Mouse (Mus musculus) midbrain, embryonic 13.5 days (tissue): ENCODE measurements around the gene Prrt4. TPM values are rescaled to one million over a fixed set of nuclear protein-coding genes. Genes with fewer than 3 reads are reported as not detected.

ENCODE experiments used
- ATAC-seq: fragments of 200-750 bp; cut with Nextera tagmentation; 2 replicates; pipeline ENCODE4 v1.8.0; 2017; ENCODE audit warnings: mild to moderate bottlenecking, moderate TSS enrichment, moderate library complexity
- H3K27ac ChIP-seq: fragments of 300-500 bp; sonication (generic); 2 replicates; pipeline ENCODE4 v1.5.1; 2015; ENCODE audit warnings: inconsistent platforms, mild to moderate bottlenecking, moderate library complexity
- H3K27me3 ChIP-seq: fragments of 300-500 bp; sonication (generic); 2 replicates; pipeline ENCODE4 v1.6.1; 2015; ENCODE audit warnings: mild to moderate bottlenecking, inconsistent platforms
- H3K36me3 ChIP-seq: fragments of 300-500 bp; sonication (generic); 2 replicates; pipeline ENCODE4 v1.6.1; 2015; ENCODE audit warnings: mild to moderate bottlenecking, inconsistent platforms
- H3K4me1 ChIP-seq: fragments of 300-500 bp; sonication (generic); replicated peaks from 2 replicates; pipeline ENCODE4 v1.6.1; 2015; ENCODE audit warnings: inconsistent platforms
- H3K4me2 ChIP-seq: fragments of 300-500 bp; sonication (generic); replicated peaks from 2 replicates; pipeline ENCODE4 v1.6.1; 2015; ENCODE audit warnings: moderate library complexity, mild to moderate bottlenecking, inconsistent platforms
- H3K4me3 ChIP-seq: fragments of 300-500 bp; sonication (generic); replicated peaks from 2 replicates; pipeline ENCODE4 v1.5.1; 2015; ENCODE audit warnings: mild to moderate bottlenecking, inconsistent platforms
- H3K9ac ChIP-seq: fragments of 300-500 bp; sonication (generic); replicated peaks from 2 replicates; pipeline ENCODE4 v1.6.1; 2015; ENCODE audit warnings: mild to moderate bottlenecking, inconsistent platforms
- H3K9me3 ChIP-seq: fragments of 300-500 bp; sonication (generic); 2 replicates; pipeline ENCODE4 v1.6.1; 2016; ENCODE audit warnings: mild to moderate bottlenecking, inconsistent platforms
- WGBS: fragments of 180-500 bp; shearing (Covaris S2); methylation state at CpG from one replicate; pipeline ENCODE4 v1.1.7; 2015; 5-methylcytosine and 5-hydroxymethylcytosine counted together
- microRNA-seq: library from miRNA; unstranded; fragments of <30 nt; microRNA quantifications from one replicate; pipeline ENCODE4, GENCODE M21; 2016
- polyA plus RNA-seq: library from polyadenylated mRNA; unstranded; fragments of >200 nt; fragmentation: Nextera tagmentation; extraction: Ambion mirVana; gene quantifications from 2 replicates; pipeline ENCODE4 v1.2.1, GENCODE M21; 2015

The Prrt4 gene
- polyA plus RNA-seq, 1 experiment from 2014 or later: 3.6 TPM

DNA sequence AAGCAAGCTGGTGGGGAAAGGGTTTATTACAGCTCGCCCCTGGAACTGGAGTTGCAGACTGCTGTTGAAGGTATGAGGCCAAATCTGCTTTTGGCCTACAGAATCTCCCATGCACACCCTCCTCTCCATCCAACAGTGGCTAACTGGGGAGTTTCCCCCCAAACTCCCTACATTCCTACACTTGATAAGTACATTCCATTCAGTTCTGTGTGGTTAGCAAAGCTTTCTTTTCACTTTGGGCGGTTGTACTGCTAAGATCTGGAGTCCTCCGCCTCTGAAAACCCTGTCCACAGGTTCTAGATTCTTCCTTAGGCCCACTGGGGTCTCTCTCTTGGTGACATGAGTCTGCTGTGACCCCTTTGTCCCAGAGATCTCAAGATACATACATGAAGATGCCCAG is 34.4 kb downstream of the Prrt4 start:
- no peak for ATAC-seq
- H3K4me3 ChIP-seq: no peak overlapping the region
- peaks cover 32% of the 10 kb centered on the region for H3K36me3 ChIP-seq
- H3K9ac ChIP-seq: no peak overlapping the region
- H3K4me1 ChIP-seq: no peaks in the 10 kb centered on the region
- no peaks in the 10 kb centered on the region for H3K9me3 ChIP-seq
- H3K27ac ChIP-seq: no peak overlapping the region
- 91% methylated on average over 3 of the region's 3 CpGs for WGBS
- H3K27me3 ChIP-seq: no peaks in the 10 kb centered on the region
- H3K4me2 ChIP-seq: no peak overlapping the region

DNA sequence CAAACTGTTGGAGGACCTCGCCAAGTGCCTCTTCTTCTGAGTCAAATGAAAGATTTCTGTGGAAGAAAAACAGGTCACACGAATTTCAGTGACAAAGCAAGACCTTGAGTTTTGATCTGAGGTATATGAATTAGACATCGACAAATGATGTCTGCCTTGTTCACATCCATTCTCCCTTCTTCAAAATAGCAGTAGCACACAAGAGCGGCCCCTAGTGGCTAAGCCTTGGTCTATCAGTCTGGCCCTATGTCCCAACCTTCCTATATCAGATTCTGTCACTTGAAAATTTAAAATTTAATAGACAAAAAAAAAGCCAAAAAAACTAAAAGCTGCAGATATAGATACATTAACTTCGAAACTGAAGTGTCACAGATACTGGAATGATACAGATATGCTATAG is 35.8 kb downstream of the Prrt4 start:
- no peaks in the 10 kb centered on the region for H3K4me1 ChIP-seq
- H3K27ac ChIP-seq: no peak overlapping the region
- ATAC-seq: 0 out of 2 replicates have a peak, but pooled peaks have one; percentile 50
- H3K36me3 ChIP-seq: peaks cover 25% of the 10 kb centered on the region
- 41% methylated on average over 5 of the region's 5 CpGs for WGBS
- no peak overlapping the region for H3K9ac ChIP-seq
- no peak overlapping the region for H3K4me3 ChIP-seq
- no peak overlapping the region for H3K4me2 ChIP-seq
- no peaks in the 10 kb centered on the region for H3K9me3 ChIP-seq
- H3K27me3 ChIP-seq: no peaks in the 10 kb centered on the region

DNA sequence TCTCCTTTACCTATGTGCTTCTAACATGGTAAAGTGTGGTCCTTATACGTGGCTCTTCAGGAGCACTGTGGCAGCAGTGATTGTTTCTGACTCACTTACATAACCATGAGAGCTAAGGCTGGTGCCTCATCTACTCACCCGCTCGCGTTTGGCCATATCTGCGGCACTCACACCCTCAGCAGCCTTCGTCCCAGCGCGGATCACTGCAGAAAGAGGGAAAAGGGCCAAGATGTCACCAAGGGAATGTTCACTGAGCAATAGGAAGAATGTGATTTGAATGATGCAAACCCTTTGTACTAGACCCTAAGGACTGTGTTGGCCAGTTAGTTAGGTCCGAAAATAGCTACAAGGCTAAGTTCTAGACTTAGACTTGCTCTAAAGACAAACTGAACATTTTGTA is 41.9 kb downstream of the Prrt4 start:
- Histone ChIP-seq H3K36me3 (peaks cover 72% of the 10 kb centered on the region), H3K4me1 (no peaks in the 10 kb centered on the region), H3K9ac (no peak overlapping the region), H3K27me3 (no peaks in the 10 kb centered on the region), H3K4me3 (no peak overlapping the region), H3K4me2 (no peak overlapping the region), H3K27ac (no peak overlapping the region), H3K9me3 (no peaks in the 10 kb centered on the region)
- 97% methylated on average over 9 of the region's 9 CpGs for WGBS
- ATAC-seq: no peak

DNA sequence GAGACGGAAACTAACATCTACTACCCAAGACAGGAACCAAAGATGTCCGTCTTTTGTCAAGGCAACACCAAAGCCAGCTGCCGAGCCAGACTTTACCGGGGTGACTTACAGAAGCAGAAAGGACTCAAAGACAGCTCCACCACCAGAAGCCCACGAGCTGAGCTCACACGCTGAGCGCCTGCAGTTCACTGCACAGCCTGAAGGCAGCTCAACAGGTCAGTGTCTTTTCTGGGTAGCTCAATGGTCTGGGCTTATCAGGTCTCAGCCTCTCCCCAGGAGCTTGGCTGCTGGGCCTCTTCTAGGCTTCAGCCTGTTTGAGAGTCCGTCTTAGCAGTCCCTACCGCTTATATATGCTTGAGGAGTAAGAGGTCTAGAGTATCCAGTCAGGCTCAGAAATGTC is 46.3 kb downstream of the Prrt4 start:
- no peak overlapping the region for H3K4me2 ChIP-seq
- 92% methylated on average over 9 of the region's 9 CpGs for WGBS

DNA sequence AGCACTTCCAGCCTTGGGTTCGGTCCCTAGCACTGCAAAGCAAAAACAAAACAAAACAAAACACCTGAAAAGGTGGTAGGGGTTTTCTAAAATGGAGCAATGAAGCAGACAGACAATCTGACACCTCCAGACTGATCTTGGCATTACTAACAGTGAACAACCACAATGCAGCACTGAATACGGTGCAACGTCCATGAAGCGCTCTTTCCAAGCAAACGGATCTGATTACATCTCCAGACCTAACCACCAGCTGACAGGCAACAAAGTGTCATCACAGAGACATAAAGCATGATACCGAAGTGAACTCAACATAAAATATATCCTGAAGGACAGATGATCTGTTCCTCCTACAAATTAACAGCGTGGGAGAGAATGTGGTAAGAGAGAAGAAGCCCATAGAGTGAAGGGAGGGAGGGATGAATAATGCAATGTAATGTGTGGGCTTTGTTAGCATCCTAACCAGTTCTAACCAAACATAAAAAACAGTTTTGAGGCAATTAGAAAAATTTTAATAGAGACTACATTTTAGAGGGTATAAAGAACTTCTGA is 52.4 kb downstream of the Prrt4 start:
- H3K9me3 ChIP-seq: no peaks in the 10 kb centered on the region
- no peaks in the 10 kb centered on the region for H3K27me3 ChIP-seq
- no peak overlapping the region for H3K4me3 ChIP-seq
- no peak overlapping the region for H3K4me2 ChIP-seq
- H3K27ac ChIP-seq: no peak overlapping the region
- no peak overlapping the region for H3K9ac ChIP-seq
- no peak for ATAC-seq
- WGBS: 95% methylated on average over 7 of the region's 7 CpGs
- no peaks in the 10 kb centered on the region for H3K4me1 ChIP-seq
- peaks cover 78% of the 10 kb centered on the region for H3K36me3 ChIP-seq

More for the DNA sequence above, 46.3 kb downstream of the Prrt4 start:
- Histone ChIP-seq H3K27me3 (no peaks in the 10 kb centered on the region), H3K9ac (no peak overlapping the region), H3K36me3 (peaks cover 91% of the 10 kb centered on the region), H3K27ac (no peak overlapping the region), H3K4me1 (no peaks in the 10 kb centered on the region), H3K9me3 (no peaks in the 10 kb centered on the region), H3K4me3 (no peak overlapping the region)
- no peak for ATAC-seq

DNA sequence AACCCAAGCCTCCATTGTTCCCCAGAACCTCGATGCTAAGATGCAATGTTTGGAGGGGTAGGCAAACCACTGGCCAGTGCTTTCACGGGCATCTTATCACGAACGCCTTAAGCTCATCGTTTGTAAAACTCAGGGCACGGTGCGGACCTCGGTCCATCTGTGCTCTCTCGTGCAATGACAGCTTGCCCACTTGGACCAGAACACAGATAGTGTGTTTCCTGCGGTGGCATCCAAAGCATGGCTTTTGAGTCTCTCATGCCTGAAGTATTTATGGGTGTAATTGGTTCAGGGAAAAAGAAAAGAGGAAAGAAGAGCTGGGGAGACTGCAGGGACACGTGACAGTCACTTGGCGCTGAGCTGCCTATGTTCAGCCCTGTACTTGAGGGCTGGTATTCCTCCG is 59.4 kb downstream of the Prrt4 start:
- Histone ChIP-seq H3K4me3 (no peak overlapping the region), H3K4me2 (no peak overlapping the region), H3K9ac (no peak overlapping the region), H3K9me3 (no peaks in the 10 kb centered on the region), H3K4me1 (peaks cover 9% of the 10 kb centered on the region; the same call in 1 of the 2 replicates), H3K27me3 (no peaks in the 10 kb centered on the region), H3K36me3 (peaks cover 12% of the 10 kb centered on the region), H3K27ac (no peak overlapping the region)
- no peak for ATAC-seq
- 91% methylated on average over 13 of the region's 13 CpGs for WGBS

Small RNA genes lying within 50 kb of the gene (microRNA-seq; reads per million reads assigned to microRNA genes)
- not detected for gene Gm24303

Other genes with a start within 250 kb of the Prrt4 start
- not detected in 2 replicates for gene Lep, start 119.4 kb downstream of the Prrt4 start, polyA plus RNA-seq
- 47.2 and 48.5 TPM in 2 replicates for gene Rbm28, start 14.6 kb downstream of the Prrt4 start, polyA plus RNA-seq
- 43.5 and 51.8 TPM in 2 replicates for gene Impdh1, start 36.8 kb upstream of the Prrt4 start, polyA plus RNA-seq
- 34.5 and 36.7 TPM in 2 replicates for gene Hilpda, start 92.9 kb upstream of the Prrt4 start, polyA plus RNA-seq
- 0.46 and 0.54 TPM in 2 replicates for gene Fam71f2, start 100.0 kb upstream of the Prrt4 start, polyA plus RNA-seq
- not detected in 2 replicates for gene Fam71f1, start 139.6 kb upstream of the Prrt4 start, polyA plus RNA-seq
- 158 and 166 TPM in 2 replicates for gene Calu, start 168.5 kb upstream of the Prrt4 start, polyA plus RNA-seq
- 0.30 and 0.41 TPM in 2 replicates for gene Opn1sw, start 208.9 kb upstream of the Prrt4 start, polyA plus RNA-seq
- gene Ccdc136, start 216.7 kb upstream of the Prrt4 start, polyA plus RNA-seq: 28.6 and 30.4 TPM in 2 replicates